Mouse (Mus musculus): ENCODE data around the gene Rps15. TPM values are rescaled to one million over a fixed set of nuclear protein-coding genes. Genes with fewer than 3 reads are reported as not detected.

Rps15 gene
- polyA plus RNA-seq, 1 experiment: 2,204 TPM

- 96% methylated on average over 26 of the region's 26 CpGs for WGBS
- H3K27me3 ChIP-seq (ENCODE audit: control insufficient read depth, insufficient read depth, low read length): no peaks in the 10 kb centered on the region
- no peak overlapping the region for H3K4me3 ChIP-seq (ENCODE audit: extremely low read depth, insufficient read depth, insufficient read length)
- H3K27ac ChIP-seq (ENCODE audit: insufficient read depth, low read length): no peak overlapping the region
- H3K4me1 ChIP-seq (ENCODE audit: control insufficient read depth, insufficient read depth, insufficient read length): peaks cover 4% of the 10 kb centered on the region; the same call in 1 of the 2 replicates
- no peak for TF ChIP-seq POLR2A (IDR thresholded peaks at IDR 0.05; ENCODE audit: low read depth, low read length)
- TF ChIP-seq CTCF (IDR thresholded peaks at IDR 0.05; ENCODE audit: extremely low read depth, insufficient read depth, insufficient read length, insufficient replicate concordance): no peak
- H3K36me3 ChIP-seq (ENCODE audit: control insufficient read depth, insufficient read depth, low read length): peaks cover 32% of the 10 kb centered on the region
- no peak for DNase-seq (ENCODE audit: low read depth in 1 of 2, low spot score in 2 of 2)
Observed at GRCm38 (mm10) chr10:80254331-80255297, 37.6 kb upstream of the Rps15 start.

GRCm38 (mm10) chr10:80255881-80256535, 36.2 kb upstream of the Rps15 start:
- peaks cover 4% of the 10 kb centered on the region for H3K4me1 ChIP-seq (ENCODE audit: control insufficient read depth, insufficient read depth, insufficient read length)
- DNase-seq (ENCODE audit: low read depth in 1 of 2, low spot score in 2 of 2): no peak
- no peak overlapping the region for H3K4me3 ChIP-seq (ENCODE audit: extremely low read depth, insufficient read depth, insufficient read length)
- peaks cover 32% of the 10 kb centered on the region for H3K36me3 ChIP-seq (ENCODE audit: control insufficient read depth, insufficient read depth, low read length)
- no peak overlapping the region for H3K27ac ChIP-seq (ENCODE audit: insufficient read depth, low read length)
- TF ChIP-seq CTCF (IDR thresholded peaks at IDR 0.05; ENCODE audit: extremely low read depth, insufficient read depth, insufficient read length, insufficient replicate concordance): no peak
- TF ChIP-seq POLR2A (IDR thresholded peaks at IDR 0.05; ENCODE audit: low read depth, low read length): no peak
- no peaks in the 10 kb centered on the region for H3K27me3 ChIP-seq (ENCODE audit: control insufficient read depth, insufficient read depth, low read length)
- WGBS: 100% methylated on average over 5 of the region's 5 CpGs

- Histone ChIP-seq H3K27ac (ENCODE audit: insufficient read depth, low read length) (no peak overlapping the region; the same call in 1 of the 2 replicates), H3K4me3 (ENCODE audit: extremely low read depth, insufficient read depth, insufficient read length) (no peak overlapping the region), H3K27me3 (ENCODE audit: control insufficient read depth, insufficient read depth, low read length) (no peaks in the 10 kb centered on the region), H3K36me3 (ENCODE audit: control insufficient read depth, insufficient read depth, low read length) (peaks cover 30% of the 10 kb centered on the region), H3K4me1 (ENCODE audit: control insufficient read depth, insufficient read depth, insufficient read length) (peaks cover 8% of the 10 kb centered on the region)
- 74% methylated on average over 2 of the region's 2 CpGs for WGBS
- TF ChIP-seq CTCF (IDR thresholded peaks at IDR 0.05; ENCODE audit: extremely low read depth, insufficient read depth, insufficient read length, insufficient replicate concordance) (no peak), POLR2A (IDR thresholded peaks at IDR 0.05; ENCODE audit: low read depth, low read length) (no peak)
- DNase-seq (ENCODE audit: low read depth in 1 of 2, low spot score in 2 of 2): no peak
Observed at GRCm38 (mm10) chr10:80257936-80258335, 34.3 kb upstream of the Rps15 start.

DNA sequence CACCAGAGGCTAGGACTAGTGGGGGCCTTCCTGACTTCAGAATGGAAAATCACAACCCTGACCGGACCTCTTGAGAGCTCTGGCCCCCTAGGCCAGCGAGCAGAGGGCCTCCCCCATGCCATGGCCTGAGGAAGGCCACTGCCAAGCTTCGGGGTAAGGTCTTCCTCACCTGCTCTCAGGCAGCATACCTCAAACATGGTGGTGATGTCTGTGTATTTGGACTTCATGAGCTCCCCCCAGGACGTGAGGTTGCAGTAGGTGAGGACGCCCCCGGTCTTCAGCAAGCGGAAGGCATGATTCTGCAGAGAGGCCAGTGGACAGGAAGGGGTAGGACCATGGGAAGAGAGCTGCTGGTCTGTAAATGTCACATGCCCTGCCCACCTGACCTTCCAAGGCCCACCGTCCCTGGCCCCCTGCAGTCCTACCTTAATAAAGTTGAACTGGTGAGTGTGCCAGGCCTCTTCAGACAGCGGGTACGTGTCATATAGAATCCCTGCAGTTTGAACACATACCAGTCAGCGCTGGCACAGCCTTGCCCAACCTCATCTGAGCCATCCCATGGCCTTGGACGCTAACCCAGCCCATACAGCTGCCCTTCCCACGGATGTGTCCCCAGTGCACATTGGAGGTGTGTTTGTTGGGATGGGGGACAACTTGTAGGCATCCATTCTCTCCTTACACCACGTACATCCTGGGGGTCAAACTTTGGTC, 33.3 kb upstream of the Rps15 start:
- DNase-seq (ENCODE audit: low read depth in 1 of 2, low spot score in 2 of 2): no peak
- TF ChIP-seq POLR2A (IDR thresholded peaks at IDR 0.05; ENCODE audit: low read depth, low read length): no peak
- TF ChIP-seq CTCF (IDR thresholded peaks at IDR 0.05; ENCODE audit: extremely low read depth, insufficient read depth, insufficient read length, insufficient replicate concordance): no peak
- no peak overlapping the region for H3K4me3 ChIP-seq (ENCODE audit: extremely low read depth, insufficient read depth, insufficient read length)
- 94% methylated on average over 14 of the region's 14 CpGs for WGBS
- H3K27ac ChIP-seq (ENCODE audit: insufficient read depth, low read length): no peak overlapping the region
- peaks cover 27% of the 10 kb centered on the region for H3K36me3 ChIP-seq (ENCODE audit: control insufficient read depth, insufficient read depth, low read length)
- H3K4me1 ChIP-seq (ENCODE audit: control insufficient read depth, insufficient read depth, insufficient read length): peaks cover 8% of the 10 kb centered on the region
- no peaks in the 10 kb centered on the region for H3K27me3 ChIP-seq (ENCODE audit: control insufficient read depth, insufficient read depth, low read length)

GRCm38 (mm10) chr10:80259463-80259805, 32.8 kb upstream of the Rps15 start:
- WGBS: 92% methylated on average over 6 of the region's 6 CpGs
- no peak for DNase-seq (ENCODE audit: low read depth in 1 of 2, low spot score in 2 of 2)
- Histone ChIP-seq H3K4me1 (ENCODE audit: control insufficient read depth, insufficient read depth, insufficient read length) (peaks cover 8% of the 10 kb centered on the region), H3K4me3 (ENCODE audit: extremely low read depth, insufficient read depth, insufficient read length) (no peak overlapping the region), H3K36me3 (ENCODE audit: control insufficient read depth, insufficient read depth, low read length) (peaks cover 24% of the 10 kb centered on the region), H3K27ac (ENCODE audit: insufficient read depth, low read length) (no peak overlapping the region), H3K27me3 (ENCODE audit: control insufficient read depth, insufficient read depth, low read length) (no peaks in the 10 kb centered on the region)
- TF ChIP-seq CTCF (IDR thresholded peaks at IDR 0.05; ENCODE audit: extremely low read depth, insufficient read depth, insufficient read length, insufficient replicate concordance): no peak
- no peak for TF ChIP-seq POLR2A (IDR thresholded peaks at IDR 0.05; ENCODE audit: low read depth, low read length)

DNA sequence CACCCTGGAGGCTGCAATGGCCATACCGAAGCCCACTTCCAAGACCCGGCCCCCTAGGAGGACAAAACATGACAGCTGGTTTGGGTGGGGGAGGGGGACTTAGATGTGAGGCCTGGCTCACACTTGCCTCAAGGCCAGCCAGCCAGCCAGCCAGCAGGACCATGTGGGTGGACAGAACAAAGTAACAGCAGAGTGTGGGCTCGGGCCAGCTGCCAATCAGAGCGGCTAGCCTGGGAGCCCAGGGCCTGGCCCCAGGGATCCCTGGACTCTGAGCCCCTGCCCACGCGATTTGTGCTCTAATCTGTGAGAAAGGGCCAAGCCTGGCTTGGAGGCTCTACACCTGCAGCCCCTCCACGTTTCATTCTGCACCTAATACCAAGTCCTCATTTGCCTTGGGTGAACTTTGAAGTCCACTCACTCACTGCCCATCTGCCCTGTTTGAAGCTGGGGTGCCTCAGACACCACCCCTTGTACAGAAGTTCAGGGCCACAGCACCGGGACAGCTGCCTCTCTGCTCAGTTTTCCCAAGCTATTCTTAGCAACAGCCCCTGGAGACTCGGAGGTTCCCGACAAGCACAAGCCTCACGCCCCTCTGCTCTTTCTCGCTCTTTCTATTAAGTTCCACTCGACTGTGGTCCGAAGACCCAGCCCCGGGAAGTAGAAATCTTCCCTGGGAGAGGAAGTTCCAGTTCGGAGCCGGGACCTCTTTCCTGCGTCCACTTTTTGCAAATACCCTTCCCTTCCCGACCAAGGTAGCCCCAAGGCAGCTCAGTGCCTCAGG, 32.2 kb upstream of the Rps15 start:
- H3K27me3 ChIP-seq (ENCODE audit: control insufficient read depth, insufficient read depth, low read length): no peaks in the 10 kb centered on the region
- DNase-seq (ENCODE audit: low read depth in 1 of 2, low spot score in 2 of 2): no peak
- WGBS: 32% methylated on average over 19 of the region's 19 CpGs
- H3K27ac ChIP-seq (ENCODE audit: insufficient read depth, low read length): no peak overlapping the region
- TF ChIP-seq POLR2A (IDR thresholded peaks at IDR 0.05; ENCODE audit: low read depth, low read length): no peak
- no peak for TF ChIP-seq CTCF (IDR thresholded peaks at IDR 0.05; ENCODE audit: extremely low read depth, insufficient read depth, insufficient read length, insufficient replicate concordance)
- peaks cover 18% of the 10 kb centered on the region for H3K36me3 ChIP-seq (ENCODE audit: control insufficient read depth, insufficient read depth, low read length)
- H3K4me1 ChIP-seq (ENCODE audit: control insufficient read depth, insufficient read depth, insufficient read length): peaks cover 8% of the 10 kb centered on the region
- peak overlapping the region; percentile 52 for H3K4me3 ChIP-seq (ENCODE audit: extremely low read depth, insufficient read depth, insufficient read length)

Measured in spleen, adult 2 months (tissue).